Mouse (Mus musculus): Measurements from ENCODE around the gene Txnip. TPM values are rescaled to one million over a fixed set of nuclear protein-coding genes. Genes with fewer than 3 reads are reported as not detected.
"Not testable (repeated sequence)": the region's sequence is repeated elsewhere in the genome, so short reads cannot be mapped to it uniquely, and the experiment has no call there.

Txnip gene
- total RNA-seq, 1 experiment from 2014 or later = 332 TPM

GRCm38 (mm10) chr3:96598156-96599068 is 40.7 kb downstream of the Txnip start:
- ATAC-seq (replicated peaks in 1 of 2; ENCODE audit: insufficient read depth in 1 of 2, low FRiP score in 2 of 2, low TSS enrichment in 1 of 2, low read depth in 1 of 2, poor library complexity in 2 of 2, severe bottlenecking in 2 of 2) = no peak

- ATAC-seq (replicated peaks in 1 of 2; ENCODE audit: insufficient read depth in 1 of 2, low FRiP score in 2 of 2, low TSS enrichment in 1 of 2, low read depth in 1 of 2, poor library complexity in 2 of 2, severe bottlenecking in 2 of 2) = no peak
Observed at GRCm38 (mm10) chr3:96599069-96599393, 41.3 kb downstream of the Txnip start.

- ATAC-seq (replicated peaks in 1 of 2; ENCODE audit: insufficient read depth in 1 of 2, low FRiP score in 2 of 2, low TSS enrichment in 1 of 2, low read depth in 1 of 2, poor library complexity in 2 of 2, severe bottlenecking in 2 of 2) = no peak
Observed at GRCm38 (mm10) chr3:96599411-96599810, 41.7 kb downstream of the Txnip start.

GRCm38 (mm10) chr3:96600639-96601250 is 43.0 kb downstream of the Txnip start, which contains the start of gene Lix1l:
Lix1l (plus strand) TSS chr3:96601149.
- ATAC-seq (replicated peaks in 1 of 2; ENCODE audit: insufficient read depth in 1 of 2, low FRiP score in 2 of 2, low TSS enrichment in 1 of 2, low read depth in 1 of 2, poor library complexity in 2 of 2, severe bottlenecking in 2 of 2) = peak; percentile 94 to 96

- no peak for ATAC-seq (replicated peaks in 1 of 2; ENCODE audit: insufficient read depth in 1 of 2, low FRiP score in 2 of 2, low TSS enrichment in 1 of 2, low read depth in 1 of 2, poor library complexity in 2 of 2, severe bottlenecking in 2 of 2)
Observed at GRCm38 (mm10) chr3:96601251-96601787, 43.6 kb downstream of the Txnip start.

- no peak for ATAC-seq (replicated peaks in 1 of 2; ENCODE audit: insufficient read depth in 1 of 2, low FRiP score in 2 of 2, low TSS enrichment in 1 of 2, low read depth in 1 of 2, poor library complexity in 2 of 2, severe bottlenecking in 2 of 2)
Observed at GRCm38 (mm10) chr3:96601941-96602703, 44.4 kb downstream of the Txnip start.

- no peak for ATAC-seq (replicated peaks in 1 of 2; ENCODE audit: insufficient read depth in 1 of 2, low FRiP score in 2 of 2, low TSS enrichment in 1 of 2, low read depth in 1 of 2, poor library complexity in 2 of 2, severe bottlenecking in 2 of 2)
Observed at GRCm38 (mm10) chr3:96602704-96603084, 44.9 kb downstream of the Txnip start.

- ATAC-seq (replicated peaks in 1 of 2; ENCODE audit: insufficient read depth in 1 of 2, low FRiP score in 2 of 2, low TSS enrichment in 1 of 2, low read depth in 1 of 2, poor library complexity in 2 of 2, severe bottlenecking in 2 of 2) = no peak
Observed at GRCm38 (mm10) chr3:96603311-96603710, 45.6 kb downstream of the Txnip start.

- ATAC-seq (replicated peaks in 1 of 2; ENCODE audit: insufficient read depth in 1 of 2, low FRiP score in 2 of 2, low TSS enrichment in 1 of 2, low read depth in 1 of 2, poor library complexity in 2 of 2, severe bottlenecking in 2 of 2) = not testable (repeated sequence)
Observed at GRCm38 (mm10) chr3:96606007-96606406, 48.2 kb downstream of the Txnip start.

- no peak for ATAC-seq (replicated peaks in 1 of 2; ENCODE audit: insufficient read depth in 1 of 2, low FRiP score in 2 of 2, low TSS enrichment in 1 of 2, low read depth in 1 of 2, poor library complexity in 2 of 2, severe bottlenecking in 2 of 2)
Observed at GRCm38 (mm10) chr3:96606618-96607017, 48.9 kb downstream of the Txnip start.

Other genes starting within 250 kb of the Txnip start
- not detected in 2 replicates for gene BC107364, start 105.7 kb upstream of the Txnip start, total RNA-seq (2017)
- not detected in 2 replicates for gene Hfe2, start 32.8 kb upstream of the Txnip start, total RNA-seq (2017)
- gene Gm16253, start 19.0 kb downstream of the Txnip start, total RNA-seq (2017) = not detected in 2 replicates
- 84.4 and 87.4 TPM in 2 replicates for gene Polr3gl, start 36.2 kb downstream of the Txnip start, total RNA-seq (2017)
- not detected in 2 replicates for gene Ankrd34a, start 38.7 kb downstream of the Txnip start, total RNA-seq (2017)
- gene Lix1l, start 43.2 kb downstream of the Txnip start, total RNA-seq (2017) = 5.9 and 8.3 TPM in 2 replicates
- 68.9 and 86.3 TPM in 2 replicates for gene Rbm8a, start 72.0 kb downstream of the Txnip start, total RNA-seq (2017)
- gene Pex11b, start 77.4 kb downstream of the Txnip start, total RNA-seq (2017) = 23.9 and 30.9 TPM in 2 replicates
- not detected in 2 replicates for gene Gm42957, start 77.5 kb downstream of the Txnip start, total RNA-seq (2017)
- gene Itga10, start 87.6 kb downstream of the Txnip start, total RNA-seq (2017) = 1.4 TPM in 1 of 2 replicates, not detected in the other
- gene Ankrd35, start 112.2 kb downstream of the Txnip start, total RNA-seq (2017) = 0.06 TPM in 1 of 2 replicates, not detected in the other
- gene Pias3, start 138.4 kb downstream of the Txnip start, total RNA-seq (2017) = 13.1 and 19.0 TPM in 2 replicates
- not detected in 2 replicates for gene Nudt17, start 150.6 kb downstream of the Txnip start, total RNA-seq (2017)
- gene Polr3c, start 169.7 kb downstream of the Txnip start, total RNA-seq (2017) = 23.1 and 24.8 TPM in 2 replicates
- 78.4 and 100 TPM in 2 replicates for gene Rnf115, start 169.7 kb downstream of the Txnip start, total RNA-seq (2017)

Measured in hematopoietic stem cell, adult 5-6 weeks (primary cell).